Mouse (Mus musculus): ENCODE measurements around the gene Tnni3k. TPM values are rescaled to one million over a fixed set of nuclear protein-coding genes. Genes with fewer than 3 reads are reported as not detected.
A peak's percentile ranks its signal among the peaks of the same experiment; 100 is the strongest.

Tnni3k gene
- polyA plus RNA-seq, 1 experiment, result 0.74 TPM

- H3K27ac ChIP-seq (ENCODE audit: insufficient read depth, low read length), result no peak overlapping the region
- no peak overlapping the region for H3K4me3 ChIP-seq (ENCODE audit: insufficient read depth, low read length)
- TF ChIP-seq CTCF (IDR thresholded peaks at IDR 0.05; ENCODE audit: borderline replicate concordance, insufficient read depth, low read length), result no peak
- no peak for TF ChIP-seq POLR2A (IDR thresholded peaks at IDR 0.05; ENCODE audit: low read depth, low read length)
Measured at GRCm38 (mm10) chr3:155053189-155053588, 2.0 kb downstream of the Tnni3k start.

GRCm38 (mm10) chr3:155052021-155052420 is 3.2 kb downstream of the Tnni3k start:
- H3K4me1 ChIP-seq (ENCODE audit: control insufficient read depth, insufficient read depth, low read length), result peaks cover 9% of the 10 kb centered on the region; the same call in 1 of the 2 replicates
- peak overlapping the region; percentile 91 for H3K27ac ChIP-seq (ENCODE audit: insufficient read depth, low read length)
- no peak overlapping the region for H3K4me3 ChIP-seq (ENCODE audit: insufficient read depth, low read length)
- TF ChIP-seq CTCF (IDR thresholded peaks at IDR 0.05; ENCODE audit: borderline replicate concordance, insufficient read depth, low read length) (no peak), POLR2A (IDR thresholded peaks at IDR 0.05; ENCODE audit: low read depth, low read length) (no peak)

More at GRCm38 (mm10) chr3:155053189-155053588, 2.0 kb downstream of the Tnni3k start:
- H3K4me1 ChIP-seq (ENCODE audit: control insufficient read depth, insufficient read depth, low read length), result peaks cover 13% of the 10 kb centered on the region

- peak overlapping the region; percentile 90 for H3K27ac ChIP-seq (ENCODE audit: insufficient read depth, low read length)
- H3K4me1 ChIP-seq (ENCODE audit: control insufficient read depth, insufficient read depth, low read length), result peaks cover 7% of the 10 kb centered on the region
- H3K4me3 ChIP-seq (ENCODE audit: insufficient read depth, low read length), result no peak overlapping the region
- TF ChIP-seq POLR2A (IDR thresholded peaks at IDR 0.05; ENCODE audit: low read depth, low read length) (no peak), CTCF (IDR thresholded peaks at IDR 0.05; ENCODE audit: borderline replicate concordance, insufficient read depth, low read length) (no peak)
Measured at GRCm38 (mm10) chr3:155039012-155039836, 16.0 kb downstream of the Tnni3k start.

GRCm38 (mm10) chr3:155034323-155034722 is 20.9 kb downstream of the Tnni3k start:
- TF ChIP-seq CTCF (IDR thresholded peaks at IDR 0.05; ENCODE audit: borderline replicate concordance, insufficient read depth, low read length) (no peak), POLR2A (IDR thresholded peaks at IDR 0.05; ENCODE audit: low read depth, low read length) (no peak)
- Histone ChIP-seq H3K4me3 (ENCODE audit: insufficient read depth, low read length) (no peak overlapping the region), H3K27ac (ENCODE audit: insufficient read depth, low read length) (no peak overlapping the region), H3K4me1 (ENCODE audit: control insufficient read depth, insufficient read depth, low read length) (peaks cover 5% of the 10 kb centered on the region; the same call in 1 of the 2 replicates)

GRCm38 (mm10) chr3:155030200-155030599 is 25.0 kb downstream of the Tnni3k start:
- no peaks in the 10 kb centered on the region for H3K4me1 ChIP-seq (ENCODE audit: control insufficient read depth, insufficient read depth, low read length)
- H3K27ac ChIP-seq (ENCODE audit: insufficient read depth, low read length), result no peak overlapping the region
- no peak overlapping the region for H3K4me3 ChIP-seq (ENCODE audit: insufficient read depth, low read length)
- TF ChIP-seq POLR2A (IDR thresholded peaks at IDR 0.05; ENCODE audit: low read depth, low read length), result no peak
- TF ChIP-seq CTCF (IDR thresholded peaks at IDR 0.05; ENCODE audit: borderline replicate concordance, insufficient read depth, low read length), result no peak

GRCm38 (mm10) chr3:155002781-155003180 is 52.4 kb downstream of the Tnni3k start:
- Histone ChIP-seq H3K4me1 (ENCODE audit: control insufficient read depth, insufficient read depth, low read length) (no peaks in the 10 kb centered on the region), H3K4me3 (ENCODE audit: insufficient read depth, low read length) (no peak overlapping the region), H3K27ac (ENCODE audit: insufficient read depth, low read length) (no peak overlapping the region)
- TF ChIP-seq POLR2A (IDR thresholded peaks at IDR 0.05; ENCODE audit: low read depth, low read length) (no peak), CTCF (IDR thresholded peaks at IDR 0.05; ENCODE audit: borderline replicate concordance, insufficient read depth, low read length) (no peak)

GRCm38 (mm10) chr3:155001056-155001455 is 54.2 kb downstream of the Tnni3k start:
- Histone ChIP-seq H3K4me1 (ENCODE audit: control insufficient read depth, insufficient read depth, low read length) (no peaks in the 10 kb centered on the region), H3K27ac (ENCODE audit: insufficient read depth, low read length) (no peak overlapping the region), H3K4me3 (ENCODE audit: insufficient read depth, low read length) (no peak overlapping the region)
- TF ChIP-seq POLR2A (IDR thresholded peaks at IDR 0.05; ENCODE audit: low read depth, low read length) (no peak), CTCF (IDR thresholded peaks at IDR 0.05; ENCODE audit: borderline replicate concordance, insufficient read depth, low read length) (no peak)

GRCm38 (mm10) chr3:154992678-154993077 is 62.5 kb downstream of the Tnni3k start:
- Histone ChIP-seq H3K4me1 (ENCODE audit: control insufficient read depth, insufficient read depth, low read length) (no peaks in the 10 kb centered on the region), H3K27ac (ENCODE audit: insufficient read depth, low read length) (no peak overlapping the region), H3K4me3 (ENCODE audit: insufficient read depth, low read length) (no peak overlapping the region)
- TF ChIP-seq POLR2A (IDR thresholded peaks at IDR 0.05; ENCODE audit: low read depth, low read length) (no peak), CTCF (IDR thresholded peaks at IDR 0.05; ENCODE audit: borderline replicate concordance, insufficient read depth, low read length) (no peak)

- no peak for TF ChIP-seq CTCF (IDR thresholded peaks at IDR 0.05; ENCODE audit: borderline replicate concordance, insufficient read depth, low read length)
- no peak for TF ChIP-seq POLR2A (IDR thresholded peaks at IDR 0.05; ENCODE audit: low read depth, low read length)
- H3K27ac ChIP-seq (ENCODE audit: insufficient read depth, low read length), result no peak overlapping the region
- H3K4me1 ChIP-seq (ENCODE audit: control insufficient read depth, insufficient read depth, low read length), result no peaks in the 10 kb centered on the region
- H3K4me3 ChIP-seq (ENCODE audit: insufficient read depth, low read length), result no peak overlapping the region
Measured at GRCm38 (mm10) chr3:154979101-154979500, 76.1 kb downstream of the Tnni3k start.

- TF ChIP-seq POLR2A (IDR thresholded peaks at IDR 0.05; ENCODE audit: low read depth, low read length) (no peak), CTCF (IDR thresholded peaks at IDR 0.05; ENCODE audit: borderline replicate concordance, insufficient read depth, low read length) (no peak)
- Histone ChIP-seq H3K27ac (ENCODE audit: insufficient read depth, low read length) (no peak overlapping the region), H3K4me3 (ENCODE audit: insufficient read depth, low read length) (no peak overlapping the region), H3K4me1 (ENCODE audit: control insufficient read depth, insufficient read depth, low read length) (no peaks in the 10 kb centered on the region)
Measured at GRCm38 (mm10) chr3:154971626-154972025, 83.6 kb downstream of the Tnni3k start.
